Mouse (Mus musculus) brain, embryonic 14.5 days (tissue): ENCODE measurements around the gene Nup85.

Experiments used
- CTCF ChIP-seq: fragments of 200-500 bp; IDR thresholded peaks from 2 replicates; pipeline ENCODE4 v1.5.1; 2012; ENCODE audit warnings: inconsistent platforms, mild to moderate bottlenecking, moderate library complexity, borderline replicate concordance; ENCODE audit not compliant: insufficient read depth, insufficient read length; ENCODE audit errors: extremely low read depth
- POLR2A ChIP-seq: fragments of 200-500 bp; IDR thresholded peaks from 2 replicates; pipeline ENCODE4 v1.6.1; 2012; ENCODE audit warnings: mild to moderate bottlenecking, inconsistent platforms, borderline replicate concordance; ENCODE audit not compliant: poor library complexity, insufficient read depth, insufficient read length, severe bottlenecking; ENCODE audit errors: extremely low read depth

DNA sequence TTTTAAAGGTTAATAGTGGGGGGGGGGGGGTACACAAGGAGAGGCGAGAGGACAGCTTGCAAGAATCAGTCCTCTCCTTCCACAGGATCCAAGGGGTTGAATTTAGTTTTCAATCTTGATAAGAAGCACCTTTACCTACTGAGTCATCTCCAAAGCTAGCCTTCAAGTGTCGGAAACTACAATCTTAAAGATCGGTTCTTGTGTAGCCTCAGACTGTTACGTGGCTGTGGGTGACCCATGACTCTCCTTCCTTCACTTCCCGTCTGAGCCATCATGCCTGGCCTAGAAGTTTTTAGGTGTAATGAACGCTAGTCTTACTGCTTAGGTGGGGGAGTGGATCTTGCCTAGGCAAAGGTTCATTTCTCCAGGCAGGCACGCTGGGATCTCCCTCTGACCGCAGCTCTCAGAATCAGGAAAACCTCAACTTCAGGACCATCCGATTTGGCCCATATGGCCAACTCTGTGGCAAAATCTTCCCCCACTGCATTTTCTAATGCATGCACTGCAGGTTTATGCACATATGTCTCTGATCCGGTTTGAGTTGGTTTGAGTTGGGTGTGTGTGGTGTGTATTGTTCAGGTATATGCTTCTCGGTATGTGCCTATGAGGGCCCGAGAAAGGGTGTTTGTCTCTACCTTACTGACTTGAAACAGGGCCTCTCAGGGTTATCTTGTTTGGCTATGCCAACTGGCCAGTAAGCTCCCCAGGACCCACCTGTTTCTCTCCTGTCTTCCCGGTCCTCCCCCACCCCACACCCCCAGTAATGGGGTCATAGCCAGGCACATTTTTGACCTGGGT, 65.7 kb downstream of the Nup85 start:
- TF ChIP-seq CTCF: no peak
- TF ChIP-seq POLR2A: no peak
